Mouse (Mus musculus) limb, embryonic 10.5 days (tissue): Measurements from ENCODE around the gene Pgd. TPM values are rescaled to one million over a fixed set of nuclear protein-coding genes. Genes with fewer than 3 reads are reported as not detected.
A peak's percentile ranks its signal among the peaks of the same experiment; 100 is the strongest.

Experiments used
- DNase-seq: peaks from one replicate; pipeline ENCODE4 v3.0.0-alpha.2; 2017; ENCODE audit warnings: low spot score
- H3K27ac ChIP-seq: fragments of 300-500 bp; sonication (generic); 2 replicates; pipeline ENCODE4 v1.5.1; 2016; ENCODE audit warnings: mild to moderate bottlenecking
- H3K27me3 ChIP-seq: fragments of 300-500 bp; sonication (generic); 2 replicates; pipeline ENCODE4 v1.6.1; 2016; ENCODE audit warnings: low read depth, mild to moderate bottlenecking; ENCODE audit not compliant: poor library complexity, severe bottlenecking
- H3K36me3 ChIP-seq: fragments of 300-500 bp; sonication (generic); 2 replicates; pipeline ENCODE4 v1.6.1; 2016; ENCODE audit warnings: mild to moderate bottlenecking, moderate library complexity
- H3K4me1 ChIP-seq: fragments of 300-500 bp; sonication (generic); 2 replicates; pipeline ENCODE4 v1.6.1; 2016
- H3K4me3 ChIP-seq: fragments of 300-500 bp; sonication (generic); 2 replicates; pipeline ENCODE4 v1.5.1; 2016; ENCODE audit warnings: mild to moderate bottlenecking, moderate library complexity
- H3K9me3 ChIP-seq: fragments of 300-500 bp; sonication (generic); replicated peaks from 2 replicates; pipeline ENCODE4 v1.6.1; 2016; ENCODE audit warnings: mild to moderate bottlenecking
- WGBS: fragments of 180-500 bp; shearing (Covaris S2); methylation state at CpG from one replicate; pipeline ENCODE4 v1.1.7; 2016; 5-methylcytosine and 5-hydroxymethylcytosine counted together
- polyA plus RNA-seq: library from polyadenylated mRNA; unstranded; fragments of >200 nt; fragmentation: Nextera tagmentation; extraction: Ambion mirVana; gene quantifications from 2 replicates; pipeline ENCODE4 v1.2.1, GENCODE M21; 2016

The Pgd gene
- polyA plus RNA-seq, 1 experiment from 2014 or later = 159 TPM

DNA sequence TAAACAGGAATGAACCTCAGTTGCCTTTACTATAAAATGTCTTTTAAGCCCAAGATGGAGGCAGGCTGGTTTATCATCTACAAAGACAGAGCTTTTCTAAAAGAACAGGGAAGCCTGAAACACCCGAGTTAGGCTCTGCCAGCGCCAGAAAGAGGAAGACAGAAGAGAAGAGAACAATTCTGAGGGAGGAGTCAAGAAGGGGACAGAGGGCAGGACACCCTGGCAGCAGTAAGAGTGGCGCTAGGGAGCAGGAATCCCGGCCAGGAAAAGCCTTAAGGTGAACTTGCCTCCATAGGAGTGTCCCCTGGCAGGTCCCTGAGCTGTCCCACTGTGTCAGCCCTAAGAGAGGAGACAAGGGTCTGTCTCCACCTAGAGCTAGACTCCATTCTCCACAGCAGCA is 23.0 kb downstream of the Pgd start:
- Histone ChIP-seq H3K4me3 (no peak overlapping the region), H3K36me3 (no peaks in the 10 kb centered on the region), H3K4me1 (peaks cover 13% of the 10 kb centered on the region), H3K9me3 (no peaks in the 10 kb centered on the region), H3K27ac (no peak overlapping the region), H3K27me3 (no peaks in the 10 kb centered on the region)
- no peak for DNase-seq
- 36% methylated on average over 4 of the region's 4 CpGs for WGBS

DNA sequence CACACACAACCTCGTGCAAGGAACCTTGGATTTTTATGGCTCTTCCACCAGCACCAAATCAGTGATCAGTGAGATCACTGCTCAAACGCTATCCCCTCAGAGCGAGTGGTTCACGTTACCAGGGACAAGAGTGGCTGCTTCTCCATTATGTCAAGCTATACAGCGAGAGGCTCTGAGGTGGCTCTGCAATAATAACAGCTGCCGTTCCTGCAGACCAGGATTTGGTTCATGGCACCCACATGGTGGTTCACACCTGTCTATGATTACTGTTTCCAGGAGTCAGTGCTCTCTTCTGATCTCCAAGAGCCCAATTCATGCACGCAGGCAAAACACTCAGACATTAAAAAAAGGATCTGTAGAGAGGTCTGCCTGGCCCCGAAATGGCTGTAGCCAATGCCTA is 28.1 kb downstream of the Pgd start:
- WGBS = 74% methylated on average over 8 of the region's 8 CpGs
- no peak for DNase-seq
- Histone ChIP-seq H3K4me1 (peaks cover 11% of the 10 kb centered on the region), H3K27me3 (no peaks in the 10 kb centered on the region), H3K27ac (no peak overlapping the region), H3K4me3 (no peak overlapping the region), H3K9me3 (no peaks in the 10 kb centered on the region), H3K36me3 (peaks cover 12% of the 10 kb centered on the region)

DNA sequence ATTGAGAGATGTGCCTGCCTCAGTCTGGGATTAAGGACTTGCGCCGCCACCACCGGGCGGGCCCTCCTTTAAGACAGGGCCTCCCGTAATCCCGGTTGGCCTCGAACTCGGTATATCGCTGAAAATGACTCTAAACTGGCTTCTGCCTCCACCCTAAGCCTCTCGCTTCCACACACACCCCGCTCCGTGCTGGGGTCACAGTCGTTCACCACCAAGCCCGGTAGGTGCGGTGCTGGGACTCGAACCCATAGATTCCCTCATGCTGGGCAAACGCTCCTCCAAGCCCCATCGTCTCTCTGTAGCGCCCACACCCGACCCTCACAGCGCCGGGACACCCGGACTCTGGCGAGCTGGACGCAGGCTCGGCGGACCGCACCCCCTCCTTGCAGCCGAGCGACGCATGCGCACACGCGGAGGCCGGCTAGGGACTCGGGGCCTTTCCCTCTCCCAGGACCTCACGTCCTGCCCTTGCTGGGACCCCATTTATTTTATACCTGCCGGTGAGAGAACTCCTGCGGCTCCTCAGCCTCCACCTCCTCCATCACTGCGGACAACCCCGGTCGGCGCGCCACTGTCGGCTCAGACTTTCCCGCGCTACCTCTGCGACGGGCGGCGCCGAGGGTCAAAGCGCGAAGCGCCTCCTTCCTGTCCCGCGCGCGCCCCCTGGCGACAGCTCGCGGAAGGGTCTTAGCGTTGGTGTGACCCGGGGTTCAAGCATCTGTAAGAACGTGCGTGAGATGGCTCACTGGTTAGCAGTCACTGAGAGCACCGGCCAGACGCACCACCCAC is 29.4 kb downstream of the Pgd start, which contains the start of gene Cenps:
Gene Cenps (minus strand): TSS at position 648 of the 789 bp plus-strand sequence.
- H3K27ac ChIP-seq = peak within 1 kb of the TSS; percentile 93
- no peaks in the 10 kb centered on the region for H3K9me3 ChIP-seq
- peak within 1 kb of the TSS; percentile 73 for H3K4me3 ChIP-seq
- H3K27me3 ChIP-seq = no peaks in the 10 kb centered on the region
- peaks cover 14% of the 10 kb centered on the region for H3K4me1 ChIP-seq
- WGBS = 1% methylated on average over 68 of the region's 68 CpGs
- peak; percentile 99 for DNase-seq
- H3K36me3 ChIP-seq = peaks cover 19% of the 10 kb centered on the region

DNA sequence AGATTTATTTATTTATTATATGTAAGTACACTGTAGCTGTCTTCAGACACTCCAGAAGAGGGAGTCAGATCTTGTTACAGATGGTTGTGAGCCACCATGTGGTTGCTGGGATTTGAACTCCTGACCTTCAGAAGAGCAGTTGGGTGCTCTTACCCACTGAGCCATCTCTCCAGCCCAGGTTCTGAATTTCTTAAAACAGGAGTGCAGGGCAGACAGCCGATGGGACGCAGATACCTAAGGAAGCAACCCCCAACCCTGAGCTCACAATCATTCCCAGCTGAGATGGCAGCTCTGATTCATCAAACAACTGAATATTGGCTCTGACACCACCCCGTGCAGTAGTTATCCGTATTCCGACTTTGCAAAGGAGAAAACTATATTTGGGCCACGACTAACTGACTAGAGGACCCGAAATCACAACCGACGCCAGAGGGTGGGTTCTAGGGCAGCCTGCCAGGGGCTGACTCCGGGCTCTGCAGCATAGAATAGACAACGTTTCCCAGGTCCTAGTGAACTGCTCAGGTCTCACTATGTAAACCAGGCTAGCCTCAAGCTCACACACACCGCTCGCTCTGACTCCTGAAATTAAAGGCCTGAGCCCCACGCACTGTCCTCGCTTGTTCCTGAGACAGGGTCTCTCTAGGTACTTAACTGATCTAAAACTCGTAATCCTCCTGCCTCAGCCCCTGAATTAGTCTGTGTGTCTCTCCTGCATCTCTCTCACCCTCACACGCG is 30.3 kb downstream of the Pgd start:
- no peaks in the 10 kb centered on the region for H3K9me3 ChIP-seq
- 75% methylated on average over 18 of the region's 18 CpGs for WGBS
- no peak for DNase-seq
- peak overlapping the region; percentile 93 for H3K27ac ChIP-seq
- H3K36me3 ChIP-seq = peaks cover 28% of the 10 kb centered on the region
- H3K4me3 ChIP-seq = peak overlapping the region; percentile 73
- no peaks in the 10 kb centered on the region for H3K27me3 ChIP-seq
- peaks cover 14% of the 10 kb centered on the region for H3K4me1 ChIP-seq

DNA sequence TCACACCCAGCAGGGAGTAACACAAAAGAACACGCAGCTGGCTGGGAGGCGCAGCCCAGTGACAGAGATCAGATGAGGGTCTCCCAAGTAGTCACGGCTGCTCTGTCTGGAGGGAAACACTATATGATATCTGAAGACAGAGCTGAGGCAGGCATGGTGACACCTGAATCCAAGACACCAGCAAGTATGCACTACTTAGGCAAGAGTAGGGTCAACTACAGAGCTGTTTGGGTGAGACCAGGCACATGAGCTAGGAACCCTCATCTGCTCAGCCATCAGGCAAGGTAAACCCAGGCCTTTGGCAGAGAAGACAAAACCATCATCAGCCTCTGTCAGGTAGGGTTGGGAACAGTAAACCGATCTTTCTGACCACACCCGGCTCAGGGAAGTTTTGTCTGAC is 33.2 kb downstream of the Pgd start:
- 88% methylated on average over 5 of the region's 5 CpGs for WGBS
- Histone ChIP-seq H3K36me3 (peaks cover 57% of the 10 kb centered on the region), H3K4me3 (no peak overlapping the region), H3K27me3 (no peaks in the 10 kb centered on the region), H3K4me1 (peaks cover 14% of the 10 kb centered on the region), H3K9me3 (no peaks in the 10 kb centered on the region), H3K27ac (no peak overlapping the region)
- DNase-seq = no peak

DNA sequence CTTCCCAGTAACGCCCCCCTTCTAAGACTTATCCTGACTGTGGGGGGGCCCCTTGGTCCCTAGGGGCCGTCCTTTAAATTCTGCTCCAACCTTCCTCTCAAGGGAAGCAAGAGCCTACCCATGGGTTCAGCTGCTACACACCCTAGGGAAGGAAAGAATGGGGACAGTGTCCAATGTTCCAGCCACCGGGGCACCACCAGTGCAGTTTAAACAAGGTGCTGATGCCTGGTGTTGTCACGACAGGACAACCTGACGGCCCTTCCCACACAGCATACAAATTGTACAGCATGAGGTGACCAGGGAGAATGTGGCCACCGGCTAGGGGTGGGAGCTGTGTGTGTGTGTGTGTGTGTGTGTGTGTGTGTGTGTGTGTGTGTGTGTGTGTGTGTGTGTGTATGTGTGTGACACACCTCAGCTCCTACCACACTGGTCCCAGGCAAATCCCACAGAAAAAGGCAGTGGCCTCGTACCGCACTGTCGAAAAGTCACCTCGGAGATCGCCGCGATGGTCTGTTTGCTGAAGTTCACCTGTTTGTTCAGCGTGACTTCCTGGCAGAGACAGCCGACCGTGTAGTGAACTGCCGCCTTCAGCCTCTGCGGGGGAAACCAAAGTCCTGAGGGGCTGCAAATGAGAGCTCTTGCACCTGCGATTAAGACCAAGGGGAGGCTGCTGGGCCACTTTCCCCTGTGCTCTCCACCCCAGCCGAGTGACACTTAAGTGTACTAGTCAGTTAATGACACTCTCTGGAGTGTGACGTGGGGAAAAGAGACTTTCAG is 34.6 kb downstream of the Pgd start:
- no peak for DNase-seq
- no peak overlapping the region for H3K27ac ChIP-seq
- no peaks in the 10 kb centered on the region for H3K9me3 ChIP-seq
- 93% methylated on average over 21 of the region's 21 CpGs for WGBS
- peaks cover 71% of the 10 kb centered on the region for H3K36me3 ChIP-seq
- no peaks in the 10 kb centered on the region for H3K27me3 ChIP-seq
- H3K4me1 ChIP-seq = peaks cover 11% of the 10 kb centered on the region
- no peak overlapping the region for H3K4me3 ChIP-seq

DNA sequence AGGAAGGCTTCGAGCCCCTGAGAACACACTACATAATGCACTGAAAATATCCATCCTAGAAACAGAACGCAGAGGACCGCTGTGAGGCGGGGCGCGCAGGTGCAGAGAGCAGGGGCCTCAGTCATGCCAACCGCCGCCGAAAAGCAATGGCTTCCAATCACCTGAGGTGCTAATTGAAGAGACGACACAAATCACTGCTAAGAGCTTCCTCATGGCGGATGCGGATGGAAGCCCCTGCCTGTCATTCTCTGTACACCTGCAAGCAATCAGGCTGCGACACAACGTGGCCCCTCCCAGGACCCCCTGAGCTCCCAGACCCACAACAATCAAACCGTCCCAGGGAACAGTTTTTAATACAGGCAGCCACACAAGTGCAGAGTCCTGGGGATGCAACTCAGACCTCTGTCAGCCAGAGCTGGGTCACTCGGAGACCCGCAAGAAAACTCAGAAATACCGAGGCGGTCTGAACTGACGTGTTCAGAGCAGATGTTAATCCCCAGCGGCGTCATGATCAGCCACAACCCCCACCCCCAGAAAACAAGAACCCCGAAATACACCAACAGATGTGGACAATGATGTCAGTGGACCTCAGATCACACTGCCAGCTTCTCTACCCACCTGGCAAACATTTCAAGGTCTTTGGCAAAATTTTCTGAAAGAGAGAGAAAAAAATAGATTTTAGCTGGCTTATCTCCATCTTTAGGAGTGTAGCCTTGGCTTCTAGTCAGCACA is 35.4 kb downstream of the Pgd start:
- H3K4me1 ChIP-seq = peaks cover 3% of the 10 kb centered on the region
- DNase-seq = no peak
- no peaks in the 10 kb centered on the region for H3K9me3 ChIP-seq
- WGBS = 79% methylated on average over 23 of the region's 23 CpGs
- no peak overlapping the region for H3K4me3 ChIP-seq
- H3K27ac ChIP-seq = no peak overlapping the region
- peaks cover 78% of the 10 kb centered on the region for H3K36me3 ChIP-seq
- H3K27me3 ChIP-seq = no peaks in the 10 kb centered on the region

DNA sequence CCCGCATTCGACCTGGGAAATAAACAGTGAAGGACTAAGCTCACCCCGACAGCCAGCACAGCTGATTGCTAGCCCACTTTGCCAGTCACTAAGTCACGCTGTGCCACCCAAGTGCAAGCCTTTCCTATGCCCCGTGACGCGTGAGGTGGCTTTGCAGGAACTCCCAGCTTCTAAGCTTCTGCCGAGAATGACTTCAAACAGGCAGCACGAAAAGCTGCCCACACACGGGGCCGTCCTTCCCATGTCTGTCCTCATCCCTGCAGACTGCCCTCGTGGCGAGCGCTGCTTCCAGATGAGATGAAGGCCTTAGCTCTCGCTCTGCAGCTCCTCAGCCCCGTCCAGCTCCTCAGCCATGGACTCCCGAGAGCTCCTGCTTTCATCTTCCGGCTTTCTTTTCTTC is 38.1 kb downstream of the Pgd start:
- H3K27ac ChIP-seq = no peak overlapping the region
- no peaks in the 10 kb centered on the region for H3K9me3 ChIP-seq
- no peak overlapping the region for H3K4me3 ChIP-seq
- no peaks in the 10 kb centered on the region for H3K27me3 ChIP-seq
- 89% methylated on average over 18 of the region's 18 CpGs for WGBS
- no peak for DNase-seq
- peaks cover 72% of the 10 kb centered on the region for H3K36me3 ChIP-seq
- H3K4me1 ChIP-seq = peaks cover 3% of the 10 kb centered on the region; the same call in 1 of the 2 replicates

DNA sequence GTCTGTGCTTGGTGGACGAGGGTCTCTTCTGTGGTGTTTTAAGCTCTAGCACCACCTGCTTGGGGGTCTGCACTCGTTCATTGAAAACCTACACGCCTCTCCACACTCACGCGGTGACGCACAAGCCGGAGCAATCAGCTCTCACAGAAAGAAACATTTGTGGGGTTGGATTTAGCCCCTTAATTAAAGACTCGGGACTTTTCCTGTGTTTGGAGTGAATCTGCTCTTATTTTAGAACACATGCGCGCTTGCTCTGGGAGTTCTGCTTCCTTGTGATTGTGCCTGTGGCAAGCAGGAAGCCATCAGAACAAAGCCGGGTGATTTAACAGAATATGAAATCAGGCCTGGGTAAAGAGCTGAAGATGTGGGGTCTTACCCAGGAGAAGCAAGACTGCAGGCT is 39.9 kb downstream of the Pgd start, which contains the start of gene Cort:
Gene Cort (minus strand): TSS at position 101 of the 400 bp plus-strand sequence.
- Histone ChIP-seq H3K27me3 (no peaks in the 10 kb centered on the region), H3K27ac (no peak within 1 kb of the TSS), H3K36me3 (peaks cover 62% of the 10 kb centered on the region), H3K9me3 (no peaks in the 10 kb centered on the region), H3K4me3 (no peak within 1 kb of the TSS), H3K4me1 (no peaks in the 10 kb centered on the region)
- 89% methylated on average over 11 of the region's 11 CpGs for WGBS
- DNase-seq = no peak

DNA sequence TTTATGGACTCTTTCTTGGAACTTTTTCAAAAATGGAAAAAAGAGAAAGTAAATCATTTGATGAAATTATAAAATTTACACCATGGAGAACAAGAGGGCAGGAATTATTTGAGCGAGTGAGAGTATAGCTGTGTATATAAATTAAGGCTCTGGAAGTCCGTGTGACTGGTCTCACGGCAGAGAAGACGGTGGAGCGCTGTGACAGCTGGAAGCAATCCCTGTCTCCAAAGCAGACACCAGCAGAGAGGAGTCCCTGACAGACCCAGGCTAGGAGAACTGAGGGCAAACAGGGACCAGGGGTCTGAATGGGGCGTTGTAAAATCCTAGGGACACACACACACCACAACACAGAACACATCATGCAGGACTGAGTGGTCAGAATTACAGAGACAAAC is 40.5 kb downstream of the Pgd start:
- Histone ChIP-seq H3K9me3 (no peaks in the 10 kb centered on the region), H3K27ac (no peak overlapping the region), H3K4me3 (no peak overlapping the region), H3K4me1 (no peaks in the 10 kb centered on the region), H3K36me3 (peaks cover 57% of the 10 kb centered on the region), H3K27me3 (no peaks in the 10 kb centered on the region)
- DNase-seq = no peak
- WGBS = 73% methylated on average over 6 of the region's 6 CpGs

DNA sequence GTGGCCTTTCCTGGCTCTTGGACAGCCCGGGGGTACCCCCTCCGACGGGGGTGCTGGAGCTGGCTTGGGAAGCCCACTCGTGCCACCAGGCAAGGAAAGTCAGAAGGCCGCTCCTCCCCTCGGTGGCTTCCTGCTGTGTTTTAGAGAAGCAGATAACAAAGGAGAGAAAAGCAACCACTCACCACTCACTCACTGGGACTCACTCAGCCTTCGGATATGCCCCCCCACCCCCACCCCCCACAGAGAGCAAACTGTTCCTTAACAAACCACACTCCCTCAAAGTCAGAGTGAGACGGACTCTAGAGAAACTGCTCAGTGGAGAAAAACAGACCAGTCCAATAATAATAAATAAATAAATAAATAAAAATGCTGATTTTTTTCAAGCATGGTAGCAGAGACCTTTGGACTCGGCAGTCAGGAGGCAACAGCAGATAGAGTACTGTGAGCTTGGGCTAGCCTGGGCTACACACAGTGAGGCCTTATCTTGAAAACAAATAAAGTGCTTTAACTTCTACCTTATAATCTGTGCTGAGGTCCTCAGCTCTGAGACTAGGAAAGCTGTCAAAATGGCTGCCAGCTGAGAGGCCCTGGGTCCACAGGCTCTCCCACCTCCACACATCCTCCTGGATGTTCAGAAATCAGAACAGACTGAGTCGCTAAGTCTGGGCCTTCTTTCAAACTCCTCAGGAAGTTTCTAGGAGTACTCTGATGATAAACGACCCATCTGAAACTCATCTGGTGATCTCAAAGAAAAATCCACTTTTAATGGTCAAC is 41.0 kb downstream of the Pgd start:
- no peak overlapping the region for H3K27ac ChIP-seq
- H3K4me1 ChIP-seq = no peaks in the 10 kb centered on the region
- 79% methylated on average over 11 of the region's 11 CpGs for WGBS
- no peak for DNase-seq
- H3K4me3 ChIP-seq = no peak overlapping the region
- H3K36me3 ChIP-seq = peaks cover 51% of the 10 kb centered on the region
- no peaks in the 10 kb centered on the region for H3K27me3 ChIP-seq
- H3K9me3 ChIP-seq = no peaks in the 10 kb centered on the region

DNA sequence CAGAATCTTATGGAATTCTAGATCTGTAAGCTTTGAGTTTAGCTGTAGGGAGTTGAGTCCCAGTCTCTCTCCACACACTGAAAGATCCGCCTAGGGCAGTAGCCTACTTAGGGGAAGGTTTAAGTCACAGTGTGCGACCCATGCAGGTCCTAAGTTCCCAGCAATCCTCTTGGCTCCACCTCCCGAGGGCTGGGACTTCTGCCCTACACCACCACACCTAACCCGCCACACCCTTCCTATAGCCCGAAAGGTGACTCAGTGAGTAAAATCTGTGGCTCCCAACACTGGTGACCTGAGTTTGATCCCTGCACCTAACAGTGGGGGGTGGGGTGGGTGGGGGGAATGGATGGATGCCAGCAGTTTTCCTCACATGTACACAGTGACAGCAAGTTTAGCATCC is 43.1 kb downstream of the Pgd start:
- H3K9me3 ChIP-seq = no peaks in the 10 kb centered on the region
- H3K27ac ChIP-seq = no peak overlapping the region
- 65% methylated on average over 5 of the region's 5 CpGs for WGBS
- H3K36me3 ChIP-seq = peaks cover 35% of the 10 kb centered on the region
- no peaks in the 10 kb centered on the region for H3K4me1 ChIP-seq
- no peaks in the 10 kb centered on the region for H3K27me3 ChIP-seq
- H3K4me3 ChIP-seq = no peak overlapping the region
- DNase-seq = no peak
